Mouse (Mus musculus): ENCODE results near the gene Xpa. TPM values are rescaled to one million over a fixed set of nuclear protein-coding genes. Genes with fewer than 3 reads are reported as not detected.

The Xpa gene
- polyA plus RNA-seq, 1 experiment from 2014 or later, result 34.2 TPM

GRCm38 (mm10) chr4:46131791-46132190 is 64.3 kb downstream of the Xpa start:
- Histone ChIP-seq H3K27ac (ENCODE audit: low read length) (no peak overlapping the region), H3K9me3 (replicated peaks; ENCODE audit: control insufficient read depth, low read length, poor library complexity, severe bottlenecking) (no peaks in the 10 kb centered on the region), H3K4me2 (ENCODE audit: low read length) (no peak overlapping the region), H3K9ac (ENCODE audit: low read depth, low read length) (no peak overlapping the region), H3K4me1 (ENCODE audit: control insufficient read depth, insufficient read depth, low read length) (peaks cover under 1% of the 10 kb centered on the region), H3K27me3 (ENCODE audit: control insufficient read depth, insufficient read depth, low read depth, low read length) (no peaks in the 10 kb centered on the region), H3K36me3 (ENCODE audit: control insufficient read depth, insufficient read depth, low read length) (peaks cover 24% of the 10 kb centered on the region), H3K4me3 (ENCODE audit: low read depth, low read length) (no peak overlapping the region)
- WGBS, result 90% methylated on average over 6 of the region's 6 CpGs
- ATAC-seq, result no peak

GRCm38 (mm10) chr4:46130221-46130620 is 65.9 kb downstream of the Xpa start:
- Histone ChIP-seq H3K9me3 (replicated peaks; ENCODE audit: control insufficient read depth, low read length, poor library complexity, severe bottlenecking) (no peaks in the 10 kb centered on the region), H3K36me3 (ENCODE audit: control insufficient read depth, insufficient read depth, low read length) (peaks cover 27% of the 10 kb centered on the region), H3K4me2 (ENCODE audit: low read length) (no peak overlapping the region), H3K9ac (ENCODE audit: low read depth, low read length) (no peak overlapping the region), H3K27ac (ENCODE audit: low read length) (no peak overlapping the region), H3K4me3 (ENCODE audit: low read depth, low read length) (no peak overlapping the region), H3K4me1 (ENCODE audit: control insufficient read depth, insufficient read depth, low read length) (no peaks in the 10 kb centered on the region), H3K27me3 (ENCODE audit: control insufficient read depth, insufficient read depth, low read depth, low read length) (no peaks in the 10 kb centered on the region)
- WGBS, result 72% methylated on average over 3 of the region's 3 CpGs
- ATAC-seq, result no peak

GRCm38 (mm10) chr4:46129311-46130004 is 66.7 kb downstream of the Xpa start:
- H3K4me1 ChIP-seq (ENCODE audit: control insufficient read depth, insufficient read depth, low read length), result no peaks in the 10 kb centered on the region
- no peak overlapping the region for H3K9ac ChIP-seq (ENCODE audit: low read depth, low read length)
- H3K9me3 ChIP-seq (replicated peaks; ENCODE audit: control insufficient read depth, low read length, poor library complexity, severe bottlenecking), result no peaks in the 10 kb centered on the region
- H3K36me3 ChIP-seq (ENCODE audit: control insufficient read depth, insufficient read depth, low read length), result peaks cover 31% of the 10 kb centered on the region
- no peak overlapping the region for H3K4me3 ChIP-seq (ENCODE audit: low read depth, low read length)
- H3K27ac ChIP-seq (ENCODE audit: low read length), result no peak overlapping the region
- H3K27me3 ChIP-seq (ENCODE audit: control insufficient read depth, insufficient read depth, low read depth, low read length), result no peaks in the 10 kb centered on the region
- ATAC-seq, result no peak
- 90% methylated on average over 8 of the region's 8 CpGs for WGBS
- no peak overlapping the region for H3K4me2 ChIP-seq (ENCODE audit: low read length)

- Histone ChIP-seq H3K9me3 (replicated peaks; ENCODE audit: control insufficient read depth, low read length, poor library complexity, severe bottlenecking) (no peaks in the 10 kb centered on the region), H3K36me3 (ENCODE audit: control insufficient read depth, insufficient read depth, low read length) (peaks cover 34% of the 10 kb centered on the region), H3K27ac (ENCODE audit: low read length) (no peak overlapping the region), H3K4me1 (ENCODE audit: control insufficient read depth, insufficient read depth, low read length) (no peaks in the 10 kb centered on the region), H3K9ac (ENCODE audit: low read depth, low read length) (no peak overlapping the region), H3K4me2 (ENCODE audit: low read length) (no peak overlapping the region), H3K4me3 (ENCODE audit: low read depth, low read length) (no peak overlapping the region), H3K27me3 (ENCODE audit: control insufficient read depth, insufficient read depth, low read depth, low read length) (no peaks in the 10 kb centered on the region)
- ATAC-seq, result peak; percentile 66; the same call in 1 of the 2 replicates
- 47% methylated on average over 2 of the region's 2 CpGs for WGBS
Measured at GRCm38 (mm10) chr4:46126541-46126940, 69.6 kb downstream of the Xpa start.

GRCm38 (mm10) chr4:46123358-46123757 is 72.8 kb downstream of the Xpa start:
- ATAC-seq, result no peak
- H3K9me3 ChIP-seq (replicated peaks; ENCODE audit: control insufficient read depth, low read length, poor library complexity, severe bottlenecking), result no peaks in the 10 kb centered on the region
- H3K4me2 ChIP-seq (ENCODE audit: low read length), result no peak overlapping the region
- WGBS, result 91% methylated on average over 6 of the region's 6 CpGs
- no peak overlapping the region for H3K4me3 ChIP-seq (ENCODE audit: low read depth, low read length)
- H3K36me3 ChIP-seq (ENCODE audit: control insufficient read depth, insufficient read depth, low read length), result peaks cover 29% of the 10 kb centered on the region
- no peaks in the 10 kb centered on the region for H3K4me1 ChIP-seq (ENCODE audit: control insufficient read depth, insufficient read depth, low read length)
- no peak overlapping the region for H3K9ac ChIP-seq (ENCODE audit: low read depth, low read length)
- no peaks in the 10 kb centered on the region for H3K27me3 ChIP-seq (ENCODE audit: control insufficient read depth, insufficient read depth, low read depth, low read length)
- no peak overlapping the region for H3K27ac ChIP-seq (ENCODE audit: low read length)

GRCm38 (mm10) chr4:46120767-46121166 is 75.3 kb downstream of the Xpa start:
- 91% methylated on average over 3 of the region's 3 CpGs for WGBS
- Histone ChIP-seq H3K36me3 (ENCODE audit: control insufficient read depth, insufficient read depth, low read length) (peaks cover 39% of the 10 kb centered on the region), H3K4me2 (ENCODE audit: low read length) (no peak overlapping the region), H3K27ac (ENCODE audit: low read length) (no peak overlapping the region), H3K4me1 (ENCODE audit: control insufficient read depth, insufficient read depth, low read length) (no peaks in the 10 kb centered on the region), H3K4me3 (ENCODE audit: low read depth, low read length) (no peak overlapping the region), H3K9ac (ENCODE audit: low read depth, low read length) (no peak overlapping the region), H3K9me3 (replicated peaks; ENCODE audit: control insufficient read depth, low read length, poor library complexity, severe bottlenecking) (no peaks in the 10 kb centered on the region), H3K27me3 (ENCODE audit: control insufficient read depth, insufficient read depth, low read depth, low read length) (no peaks in the 10 kb centered on the region)
- ATAC-seq, result no peak

GRCm38 (mm10) chr4:46119514-46120094 is 76.5 kb downstream of the Xpa start:
- H3K9ac ChIP-seq (ENCODE audit: low read depth, low read length), result no peak overlapping the region
- no peaks in the 10 kb centered on the region for H3K9me3 ChIP-seq (replicated peaks; ENCODE audit: control insufficient read depth, low read length, poor library complexity, severe bottlenecking)
- no peak for ATAC-seq
- no peaks in the 10 kb centered on the region for H3K4me1 ChIP-seq (ENCODE audit: control insufficient read depth, insufficient read depth, low read length)
- H3K4me2 ChIP-seq (ENCODE audit: low read length), result no peak overlapping the region
- H3K36me3 ChIP-seq (ENCODE audit: control insufficient read depth, insufficient read depth, low read length), result peaks cover 36% of the 10 kb centered on the region
- 94% methylated on average over 14 of the region's 14 CpGs for WGBS
- no peak overlapping the region for H3K4me3 ChIP-seq (ENCODE audit: low read depth, low read length)
- no peak overlapping the region for H3K27ac ChIP-seq (ENCODE audit: low read length)
- H3K27me3 ChIP-seq (ENCODE audit: control insufficient read depth, insufficient read depth, low read depth, low read length), result no peaks in the 10 kb centered on the region

GRCm38 (mm10) chr4:46117536-46117935 is 78.6 kb downstream of the Xpa start:
- ATAC-seq, result no peak
- WGBS, result 95% methylated on average over 4 of the region's 4 CpGs

GRCm38 (mm10) chr4:46116544-46117175 is 79.5 kb downstream of the Xpa start:
- no peak overlapping the region for H3K27ac ChIP-seq (ENCODE audit: low read length)
- H3K4me2 ChIP-seq (ENCODE audit: low read length), result no peak overlapping the region
- peaks cover 30% of the 10 kb centered on the region for H3K36me3 ChIP-seq (ENCODE audit: control insufficient read depth, insufficient read depth, low read length)
- no peak for ATAC-seq
- 79% methylated on average over 10 of the region's 10 CpGs for WGBS
- H3K9ac ChIP-seq (ENCODE audit: low read depth, low read length), result no peak overlapping the region
- H3K4me3 ChIP-seq (ENCODE audit: low read depth, low read length), result no peak overlapping the region
- no peaks in the 10 kb centered on the region for H3K9me3 ChIP-seq (replicated peaks; ENCODE audit: control insufficient read depth, low read length, poor library complexity, severe bottlenecking)
- no peaks in the 10 kb centered on the region for H3K27me3 ChIP-seq (ENCODE audit: control insufficient read depth, insufficient read depth, low read depth, low read length)
- no peaks in the 10 kb centered on the region for H3K4me1 ChIP-seq (ENCODE audit: control insufficient read depth, insufficient read depth, low read length)

More at GRCm38 (mm10) chr4:46117536-46117935, 78.6 kb downstream of the Xpa start:
- Histone ChIP-seq H3K9me3 (replicated peaks; ENCODE audit: control insufficient read depth, low read length, poor library complexity, severe bottlenecking) (no peaks in the 10 kb centered on the region), H3K36me3 (ENCODE audit: control insufficient read depth, insufficient read depth, low read length) (peaks cover 32% of the 10 kb centered on the region), H3K4me3 (ENCODE audit: low read depth, low read length) (no peak overlapping the region), H3K27me3 (ENCODE audit: control insufficient read depth, insufficient read depth, low read depth, low read length) (no peaks in the 10 kb centered on the region), H3K4me2 (ENCODE audit: low read length) (no peak overlapping the region), H3K27ac (ENCODE audit: low read length) (no peak overlapping the region), H3K9ac (ENCODE audit: low read depth, low read length) (no peak overlapping the region), H3K4me1 (ENCODE audit: control insufficient read depth, insufficient read depth, low read length) (no peaks in the 10 kb centered on the region)

Data from midbrain, embryonic 16.5 days (tissue).